Mouse (Mus musculus): ENCODE measurements around the gene Clic3. TPM values are rescaled to one million over a fixed set of nuclear protein-coding genes. Genes with fewer than 3 reads are reported as not detected.
A peak's percentile ranks its signal among the peaks of the same experiment; 100 is the strongest.

Gene Clic3
- polyA plus RNA-seq, 1 experiment from 2014 or later = 60.5 TPM

GRCm38 (mm10) chr2:25488671-25489068, 32.0 kb downstream of the Clic3 start:
- H3K9ac ChIP-seq (ENCODE audit: low read length) = no peak overlapping the region
- WGBS = 70% methylated on average over 7 of the region's 7 CpGs
- H3K4me2 ChIP-seq (ENCODE audit: low read depth, low read length) = no peak overlapping the region
- no peak overlapping the region for H3K4me3 ChIP-seq (replicated peaks; ENCODE audit: low read length)
- H3K27me3 ChIP-seq (ENCODE audit: control insufficient read depth, insufficient read depth, low read length) = no peaks in the 10 kb centered on the region
- no peaks in the 10 kb centered on the region for H3K36me3 ChIP-seq (ENCODE audit: control insufficient read depth, insufficient read depth, low read length)
- no peak for ATAC-seq (ENCODE audit: insufficient read depth, low FRiP score)
- H3K9me3 ChIP-seq (replicated peaks; ENCODE audit: control insufficient read depth, low read length) = no peaks in the 10 kb centered on the region
- H3K4me1 ChIP-seq (ENCODE audit: control insufficient read depth, insufficient read depth, low read length) = no peaks in the 10 kb centered on the region
- peak overlapping the region; percentile 21; the same call in 1 of the 2 replicates for H3K27ac ChIP-seq (ENCODE audit: low read length)

DNA sequence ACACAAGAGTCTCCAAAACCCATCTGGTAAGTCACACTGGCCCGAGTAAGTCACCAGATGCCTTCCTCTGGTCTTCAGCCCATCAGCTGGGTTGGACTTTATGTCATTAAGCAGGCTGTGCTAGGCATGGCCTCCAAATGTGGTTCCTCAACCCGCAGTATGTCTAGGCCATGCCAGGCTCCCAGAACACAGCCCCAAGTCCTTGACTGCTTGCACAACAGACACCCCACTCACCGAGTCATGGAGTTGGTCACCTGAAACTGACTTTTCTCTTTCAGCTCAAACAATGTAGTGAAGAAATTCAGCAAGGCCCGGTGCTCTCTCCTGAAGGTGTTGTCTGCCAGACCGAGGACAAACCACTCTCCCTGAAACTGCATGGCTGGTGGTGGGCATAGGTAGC, 36.4 kb downstream of the Clic3 start:
- no peaks in the 10 kb centered on the region for H3K36me3 ChIP-seq (ENCODE audit: control insufficient read depth, insufficient read depth, low read length)
- no peak overlapping the region for H3K4me3 ChIP-seq (replicated peaks; ENCODE audit: low read length)
- no peaks in the 10 kb centered on the region for H3K9me3 ChIP-seq (replicated peaks; ENCODE audit: control insufficient read depth, low read length)
- no peak overlapping the region for H3K27ac ChIP-seq (ENCODE audit: low read length)
- no peaks in the 10 kb centered on the region for H3K27me3 ChIP-seq (ENCODE audit: control insufficient read depth, insufficient read depth, low read length)
- 79% methylated on average over 5 of the region's 5 CpGs for WGBS
- ATAC-seq (ENCODE audit: insufficient read depth, low FRiP score) = no peak
- no peaks in the 10 kb centered on the region for H3K4me1 ChIP-seq (ENCODE audit: control insufficient read depth, insufficient read depth, low read length)
- H3K4me2 ChIP-seq (ENCODE audit: low read depth, low read length) = no peak overlapping the region
- no peak overlapping the region for H3K9ac ChIP-seq (ENCODE audit: low read length)

DNA sequence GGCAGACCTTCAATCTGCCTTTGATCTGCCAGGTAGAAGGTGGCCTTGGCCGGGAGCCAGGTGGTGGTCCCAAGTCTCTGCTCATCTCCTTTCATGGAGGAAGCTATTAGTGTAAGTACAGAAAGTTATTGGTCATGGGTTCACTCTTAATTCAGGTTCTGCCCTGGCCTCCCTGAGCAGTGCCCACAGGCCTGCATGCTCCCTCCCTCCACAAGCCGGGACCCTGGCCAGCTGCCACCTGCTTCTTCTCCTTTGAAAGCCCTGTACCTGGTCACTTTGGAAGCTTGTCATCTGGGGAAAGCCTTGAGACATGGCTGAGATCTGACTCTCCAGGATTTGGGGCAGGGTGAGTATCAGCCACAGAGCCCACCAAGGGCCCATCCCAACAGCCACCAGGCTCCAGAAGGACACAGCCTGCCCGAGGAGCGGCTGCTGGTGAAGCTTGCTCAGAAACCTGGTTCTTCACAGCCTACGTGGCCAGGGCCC, 36.9 kb downstream of the Clic3 start, which contains the start of gene Lcn12:
Gene Lcn12 (minus strand): TSS at position 436 of the 486 bp plus-strand sequence.
- Histone ChIP-seq H3K27ac (ENCODE audit: low read length) (no peak within 1 kb of the TSS), H3K4me2 (ENCODE audit: low read depth, low read length) (no peak within 1 kb of the TSS), H3K9me3 (replicated peaks; ENCODE audit: control insufficient read depth, low read length) (no peaks in the 10 kb centered on the region), H3K4me1 (ENCODE audit: control insufficient read depth, insufficient read depth, low read length) (no peaks in the 10 kb centered on the region), H3K9ac (ENCODE audit: low read length) (no peak within 1 kb of the TSS), H3K36me3 (ENCODE audit: control insufficient read depth, insufficient read depth, low read length) (no peaks in the 10 kb centered on the region), H3K4me3 (replicated peaks; ENCODE audit: low read length) (no peak within 1 kb of the TSS), H3K27me3 (ENCODE audit: control insufficient read depth, insufficient read depth, low read length) (no peaks in the 10 kb centered on the region)
- 89% methylated on average over 5 of the region's 5 CpGs for WGBS
- no peak for ATAC-seq (ENCODE audit: insufficient read depth, low FRiP score)

- Histone ChIP-seq H3K9me3 (replicated peaks; ENCODE audit: control insufficient read depth, low read length) (no peaks in the 10 kb centered on the region), H3K4me3 (replicated peaks; ENCODE audit: low read length) (no peak overlapping the region), H3K9ac (ENCODE audit: low read length) (no peak overlapping the region), H3K27me3 (ENCODE audit: control insufficient read depth, insufficient read depth, low read length) (no peaks in the 10 kb centered on the region), H3K4me2 (ENCODE audit: low read depth, low read length) (no peak overlapping the region), H3K4me1 (ENCODE audit: control insufficient read depth, insufficient read depth, low read length) (peaks cover 8% of the 10 kb centered on the region), H3K27ac (ENCODE audit: low read length) (no peak overlapping the region), H3K36me3 (ENCODE audit: control insufficient read depth, insufficient read depth, low read length) (no peaks in the 10 kb centered on the region)
- 38% methylated on average over 4 of the region's 4 CpGs for WGBS
- ATAC-seq (ENCODE audit: insufficient read depth, low FRiP score) = no peak
These were observed 39.8 kb downstream of the Clic3 start for GRCm38 (mm10) chr2:25496462-25496861.

- ATAC-seq (ENCODE audit: insufficient read depth, low FRiP score) = no peak
- Histone ChIP-seq H3K27ac (ENCODE audit: low read length) (peak overlapping the region; percentile 4; the same call in 1 of the 2 replicates), H3K4me2 (ENCODE audit: low read depth, low read length) (no peak overlapping the region)
These were observed 41.4 kb downstream of the Clic3 start for GRCm38 (mm10) chr2:25497846-25498575.

GRCm38 (mm10) chr2:25498622-25499478, 42.2 kb downstream of the Clic3 start:
- Histone ChIP-seq H3K4me1 (ENCODE audit: control insufficient read depth, insufficient read depth, low read length) (peaks cover 19% of the 10 kb centered on the region), H3K4me3 (replicated peaks; ENCODE audit: low read length) (no peak overlapping the region), H3K4me2 (ENCODE audit: low read depth, low read length) (no peak overlapping the region), H3K27ac (ENCODE audit: low read length) (no peak overlapping the region), H3K36me3 (ENCODE audit: control insufficient read depth, insufficient read depth, low read length) (0 out of 2 replicates have a peak, but pooled peaks cover 3% of the 10 kb centered on the region), H3K27me3 (ENCODE audit: control insufficient read depth, insufficient read depth, low read length) (no peaks in the 10 kb centered on the region), H3K9me3 (replicated peaks; ENCODE audit: control insufficient read depth, low read length) (no peaks in the 10 kb centered on the region), H3K9ac (ENCODE audit: low read length) (no peak overlapping the region)
- no peak for ATAC-seq (ENCODE audit: insufficient read depth, low FRiP score)
- 67% methylated on average over 15 of the region's 15 CpGs for WGBS

More at GRCm38 (mm10) chr2:25497846-25498575, 41.4 kb downstream of the Clic3 start:
- peaks cover 19% of the 10 kb centered on the region for H3K4me1 ChIP-seq (ENCODE audit: control insufficient read depth, insufficient read depth, low read length)
- H3K4me3 ChIP-seq (replicated peaks; ENCODE audit: low read length) = no peak overlapping the region
- peak overlapping the region; percentile 24 for H3K9ac ChIP-seq (ENCODE audit: low read length)
- WGBS = 48% methylated on average over 6 of the region's 6 CpGs
- H3K9me3 ChIP-seq (replicated peaks; ENCODE audit: control insufficient read depth, low read length) = no peaks in the 10 kb centered on the region
- H3K36me3 ChIP-seq (ENCODE audit: control insufficient read depth, insufficient read depth, low read length) = no peaks in the 10 kb centered on the region
- no peaks in the 10 kb centered on the region for H3K27me3 ChIP-seq (ENCODE audit: control insufficient read depth, insufficient read depth, low read length)

GRCm38 (mm10) chr2:25500071-25500575, 43.5 kb downstream of the Clic3 start:
- H3K27ac ChIP-seq (ENCODE audit: low read length) = peak overlapping the region; percentile 39; the same call in 1 of the 2 replicates
- peaks cover 8% of the 10 kb centered on the region; the same call in 1 of the 2 replicates for H3K36me3 ChIP-seq (ENCODE audit: control insufficient read depth, insufficient read depth, low read length)
- no peaks in the 10 kb centered on the region for H3K27me3 ChIP-seq (ENCODE audit: control insufficient read depth, insufficient read depth, low read length)
- peaks cover 19% of the 10 kb centered on the region for H3K4me1 ChIP-seq (ENCODE audit: control insufficient read depth, insufficient read depth, low read length)
- peak overlapping the region; percentile 60 for H3K9ac ChIP-seq (ENCODE audit: low read length)
- H3K4me2 ChIP-seq (ENCODE audit: low read depth, low read length) = peak overlapping the region; percentile 54
- H3K9me3 ChIP-seq (replicated peaks; ENCODE audit: control insufficient read depth, low read length) = no peaks in the 10 kb centered on the region
- H3K4me3 ChIP-seq (replicated peaks; ENCODE audit: low read length) = peak overlapping the region; percentile 90
- peak; percentile 7; the same call in 1 of the 2 replicates for ATAC-seq (ENCODE audit: insufficient read depth, low FRiP score)
- WGBS = 64% methylated on average over 6 of the region's 6 CpGs

- Histone ChIP-seq H3K4me1 (ENCODE audit: control insufficient read depth, insufficient read depth, low read length) (peaks cover 19% of the 10 kb centered on the region), H3K4me3 (replicated peaks; ENCODE audit: low read length) (peak within 1 kb of the TSS; percentile 90), H3K4me2 (ENCODE audit: low read depth, low read length) (peak within 1 kb of the TSS; percentile 77), H3K27me3 (ENCODE audit: control insufficient read depth, insufficient read depth, low read length) (no peaks in the 10 kb centered on the region), H3K9me3 (replicated peaks; ENCODE audit: control insufficient read depth, low read length) (no peaks in the 10 kb centered on the region), H3K9ac (ENCODE audit: low read length) (peak within 1 kb of the TSS; percentile 96), H3K27ac (ENCODE audit: low read length) (peak within 1 kb of the TSS; percentile 73), H3K36me3 (ENCODE audit: control insufficient read depth, insufficient read depth, low read length) (peaks cover 8% of the 10 kb centered on the region; the same call in 1 of the 2 replicates)
- peak; percentile 89 for ATAC-seq (ENCODE audit: insufficient read depth, low FRiP score)
- under 1% methylated on average over 42 of the region's 44 CpGs for WGBS
These were observed 44.2 kb downstream of the Clic3 start, which contains the start of gene Fbxw5 for GRCm38 (mm10) chr2:25500576-25501405. Gene Fbxw5, plus strand, starts transcription at chr2:25500750.

All from stomach, embryonic 16.5 days (tissue).